Mouse (Mus musculus): ENCODE measurements around the gene Efhd2. TPM values are rescaled to one million over a fixed set of nuclear protein-coding genes. Genes with fewer than 3 reads are reported as not detected.

Efhd2 gene
- total RNA-seq, 4 experiments from 2014 or later, result 257 to 276 (median 261) TPM

GRCm38 (mm10) chr4:141810975-141811374 lies 63.7 kb downstream of the Efhd2 start:
- DNase-seq (ENCODE audit: low spot score in 2 of 2), result no peak

DNA sequence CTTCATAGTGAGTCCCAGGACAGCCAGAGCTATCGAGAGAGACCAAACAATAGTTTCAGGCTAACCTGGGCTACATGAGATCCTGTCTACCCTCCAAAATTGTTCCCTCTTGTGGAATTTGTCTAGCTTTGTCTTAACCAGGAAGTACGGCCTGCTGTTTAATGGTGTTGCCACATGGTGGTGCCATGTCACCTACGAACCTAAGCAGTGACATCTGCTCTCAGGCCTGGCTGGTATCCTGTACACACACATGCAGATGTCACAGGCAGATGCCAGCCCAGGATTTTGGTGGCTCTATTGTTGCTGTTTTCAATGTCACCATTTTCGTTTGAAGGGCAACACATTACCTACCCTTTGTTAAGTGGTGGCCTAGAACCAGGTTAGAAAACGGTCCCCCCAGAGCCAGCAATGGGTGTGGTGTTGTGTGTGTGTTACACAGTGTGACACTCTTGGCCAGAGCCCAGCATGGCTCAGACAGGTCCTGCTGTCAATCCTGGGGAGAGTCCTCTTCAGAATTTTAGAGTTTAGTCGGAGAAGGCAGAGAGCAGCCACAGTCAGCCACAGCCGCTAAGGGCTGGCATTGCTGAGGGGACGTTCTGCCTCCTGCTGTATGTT lies 64.8 kb downstream of the Efhd2 start:
- DNase-seq (ENCODE audit: low spot score in 2 of 2), result no peak

Other genes with a start within 250 kb of the Efhd2 start
- 100 to 1,000 TPM; 103 to 120 (median 107) TPM for gene Plekhm2, start 210.0 kb downstream of the Efhd2 start, total RNA-seq (2022)
- gene Rsc1a1, start 189.3 kb downstream of the Efhd2 start, total RNA-seq (2022), result 1 to 10 TPM in 3 of 4 experiments, not detected in 1; 2.3 to 2.6 (median 2.3) TPM
- 10 to 100 TPM; 40.6 to 44.3 (median 42.9) TPM for gene Ddi2, start 151.5 kb downstream of the Efhd2 start, total RNA-seq (2022)
- 1 to 10 TPM; 1.2 to 3.1 (median 1.8) TPM for gene Agmat, start 128.2 kb downstream of the Efhd2 start, total RNA-seq (2022)
- 10 to 100 TPM; 42.6 to 43.8 (median 42.8) TPM for gene Dnajc16, start 84.0 kb downstream of the Efhd2 start, total RNA-seq (2022)
- 10 to 100 TPM; 23.3 to 30.5 (median 25.5) TPM for gene Casp9, start 81.3 kb downstream of the Efhd2 start, total RNA-seq (2022)
- not detected for gene Cela2a, start 48.8 kb downstream of the Efhd2 start, total RNA-seq (2022)
- not detected for gene Ctrc, start 28.6 kb downstream of the Efhd2 start, total RNA-seq (2022)
- gene Fhad1, start 140.2 kb upstream of the Efhd2 start, total RNA-seq (2022), result 10 to 100 TPM in 1 of 4 experiments, 1 to 10 TPM in 3; 6.4 to 11.9 (median 8.2) TPM
- gene Tmem51, start 209.4 kb upstream of the Efhd2 start, total RNA-seq (2022), result 1 to 10 TPM; 5.0 to 6.8 (median 5.4) TPM